Mouse (Mus musculus) kidney, adult 18-20 months (tissue): ENCODE data around the gene Gm28269.

ENCODE experiments used
- DNase-seq: peaks from one replicate; pipeline ENCODE4 v3.0.0; 2021

The Gm28269 gene

GRCm38 (mm10) chrX:21744997-21745396 is at the start of gene Gm28269:
TSS of gene Gm28269 (minus strand) at chrX:21745097.
- DNase-seq: no peak

GRCm38 (mm10) chrX:21716885-21717284 is 28.0 kb downstream of the Gm28269 start:
- no peak for DNase-seq

GRCm38 (mm10) chrX:21715293-21715692 is 29.6 kb downstream of the Gm28269 start:
- DNase-seq: no peak

DNA sequence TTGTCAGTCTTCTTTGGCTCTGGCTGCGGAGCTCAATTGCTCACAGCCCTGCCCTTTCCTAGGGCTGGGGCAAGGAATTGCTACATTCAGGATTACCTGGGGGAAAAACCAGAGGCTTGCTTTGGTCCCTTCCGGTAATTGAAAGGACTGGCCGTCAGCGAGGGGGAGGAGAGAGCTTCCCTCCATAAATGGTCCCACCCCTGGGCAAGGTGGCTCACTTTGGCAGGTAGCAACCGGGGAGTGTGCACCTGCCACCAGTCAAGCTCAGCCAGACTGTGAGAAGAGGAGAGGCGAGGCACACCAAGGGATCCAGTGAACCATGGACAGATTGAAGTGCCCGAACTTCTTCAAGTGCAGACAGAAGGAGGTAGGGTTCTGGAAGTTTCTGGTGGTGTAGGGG is 30.1 kb downstream of the Gm28269 start, which contains the start of gene Slc6a14:
Gene Slc6a14, plus strand, starts transcription at position 68 of the 400 bp plus-strand sequence.
- no peak for DNase-seq

DNA sequence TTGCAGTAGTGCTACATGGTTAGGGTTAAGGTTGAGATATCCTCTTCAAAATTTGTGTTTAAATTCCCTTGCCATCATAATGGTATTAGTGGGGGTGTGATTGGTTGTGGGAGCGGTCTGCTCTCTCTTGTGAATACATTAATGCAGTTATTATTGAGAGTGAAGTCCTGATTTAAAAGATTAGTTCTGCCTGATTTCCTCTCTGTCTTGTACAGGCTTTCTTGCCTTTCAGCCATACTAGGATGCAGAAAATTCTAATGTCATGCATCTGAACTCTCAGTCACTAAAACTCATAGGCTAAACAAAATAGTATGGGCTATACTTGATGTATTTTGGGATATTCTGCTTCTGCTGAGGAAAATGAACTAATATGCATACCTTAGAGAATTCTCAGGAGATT is 40.4 kb downstream of the Gm28269 start:
- no peak for DNase-seq

- no peak for DNase-seq
Observed at GRCm38 (mm10) chrX:21701646-21702045, 43.3 kb downstream of the Gm28269 start.

GRCm38 (mm10) chrX:21695687-21696086 is 49.2 kb downstream of the Gm28269 start:
- DNase-seq: no peak

DNA sequence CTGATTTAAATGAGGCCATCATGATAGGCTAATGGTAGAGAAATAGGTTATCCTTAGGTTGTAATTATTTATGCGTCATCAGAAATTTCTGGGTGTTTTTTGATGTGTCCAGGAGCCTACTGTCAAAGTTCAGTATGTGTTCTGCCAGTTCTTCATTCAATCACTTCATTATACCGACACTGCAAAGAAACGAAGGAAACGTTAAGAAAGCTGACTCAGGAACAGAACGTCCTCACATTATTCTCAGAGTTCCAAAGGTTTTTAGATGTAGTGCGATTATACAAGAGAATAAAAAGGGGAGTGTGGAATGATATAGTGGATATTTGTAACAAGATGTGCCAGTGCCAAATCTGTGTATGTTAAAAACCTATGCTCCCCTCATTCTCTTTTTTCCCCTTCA is 49.7 kb downstream of the Gm28269 start:
- DNase-seq: no peak
